Mouse (Mus musculus) heart, adult 2 months (tissue): ENCODE results near the gene Plb1.

Source experiments
- CTCF ChIP-seq: fragments of 200-600 bp; IDR thresholded peaks from 2 replicates; pipeline ENCODE4 v1.8.1; 2022; ENCODE audit warnings: antibody characterized with exemption, mild to moderate bottlenecking, moderate library complexity
- EP300 ChIP-seq: fragments of 200-500 bp; IDR thresholded peaks from 2 replicates; pipeline ENCODE4 v1.6.1; 2011; ENCODE audit warnings: low read depth, low read length, control low read depth; ENCODE audit not compliant: insufficient read depth
- POLR2A ChIP-seq: fragments of 200-500 bp; IDR thresholded peaks from 2 replicates; pipeline ENCODE4 v1.6.1; 2011; ENCODE audit warnings: mild to moderate bottlenecking, low read depth, low read length, control low read depth; ENCODE audit not compliant: insufficient read depth

DNA sequence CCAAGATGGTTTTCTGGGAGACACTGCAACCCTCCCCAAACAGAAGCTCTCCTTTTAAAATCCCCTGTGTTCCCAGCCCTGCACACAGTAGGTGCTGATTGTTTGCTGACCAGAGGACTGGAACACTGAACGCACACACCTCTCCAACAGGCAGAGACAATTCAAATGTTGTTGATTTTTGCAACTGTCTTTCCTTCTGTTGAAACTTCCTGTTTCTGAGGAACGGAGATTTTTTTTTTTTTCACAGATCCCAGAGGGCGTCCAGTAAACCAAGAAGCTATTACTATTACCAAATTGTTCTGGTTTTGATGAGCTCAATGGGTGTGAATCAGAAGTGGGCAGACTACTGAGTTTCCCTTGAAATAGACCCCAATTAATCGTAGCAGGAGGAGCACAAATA is 38.3 kb upstream of the Plb1 start:
- no peak for TF ChIP-seq CTCF
- no peak for TF ChIP-seq POLR2A
- no peak for TF ChIP-seq EP300
